Mouse (Mus musculus) heart, embryonic 11.5 days (tissue): ENCODE measurements at regions not wholly inside any gene's neighbourhood (a gene's known extent, or its start where the extent isn't known, plus 50 kb on each side); places are given as distances from the start of the nearest gene placed in this dataset.

ENCODE experiments used
- ATAC-seq: fragments of 200-750 bp; cut with Nextera tagmentation; replicated peaks from 2 replicates; pipeline ENCODE4 v1.8.0; 2017; ENCODE audit warnings: moderate library complexity; ENCODE audit not compliant: insufficient number of reproducible peaks, low FRiP score, low TSS enrichment
- H3K27ac ChIP-seq: fragments of 300-500 bp; sonication (generic); 2 replicates; pipeline ENCODE4 v1.5.1; 2014; ENCODE audit warnings: mild to moderate bottlenecking, low read depth, low read length
- H3K27me3 ChIP-seq: fragments of 300-500 bp; sonication (generic); 2 replicates; pipeline ENCODE4 v1.6.1; 2014; ENCODE audit warnings: mild to moderate bottlenecking, low read length, mixed read lengths; ENCODE audit not compliant: control insufficient read depth, insufficient read depth
- H3K36me3 ChIP-seq: fragments of 300-500 bp; sonication (generic); 2 replicates; pipeline ENCODE4 v1.6.1; 2014; ENCODE audit warnings: mild to moderate bottlenecking, low read length, moderate library complexity, mixed read lengths; ENCODE audit not compliant: control insufficient read depth, insufficient read depth
- H3K4me1 ChIP-seq: fragments of 300-500 bp; sonication (generic); 2 replicates; pipeline ENCODE4 v1.6.1; 2014; ENCODE audit warnings: low read length; ENCODE audit not compliant: control insufficient read depth, insufficient read depth
- H3K4me2 ChIP-seq: fragments of 300-500 bp; sonication (generic); 2 replicates; pipeline ENCODE4 v1.6.1; 2014; ENCODE audit warnings: mild to moderate bottlenecking, moderate library complexity
- H3K4me3 ChIP-seq: fragments of 300-500 bp; sonication (generic); 2 replicates; pipeline ENCODE4 v1.5.1; 2014; ENCODE audit warnings: low read depth, low read length
- H3K9ac ChIP-seq: fragments of 300-500 bp; sonication (generic); 2 replicates; pipeline ENCODE4 v1.6.1; 2014; ENCODE audit warnings: mild to moderate bottlenecking, low read depth, low read length, moderate library complexity
- H3K9me3 ChIP-seq: fragments of 300-500 bp; sonication (generic); replicated peaks from 2 replicates; pipeline ENCODE4 v1.6.1; 2016; ENCODE audit warnings: low read length; ENCODE audit not compliant: control insufficient read depth
- WGBS: fragments of 180-500 bp; shearing (Covaris S2); extraction: QIAGEN DNeasy Blood & Tissue Kit; methylation state at CpG from one replicate; pipeline ENCODE4 v1.1.7; 2014; ENCODE audit not compliant: insufficient replicate concordance; 5-methylcytosine and 5-hydroxymethylcytosine counted together

GRCm38 (mm10) chrX:135080380-135081158 is 71.6 kb upstream of the Zmat1 start:
- H3K4me3 ChIP-seq, result no peak overlapping the region
- 68% methylated on average over 2 of the region's 2 CpGs for WGBS

GRCm38 (mm10) chrX:135079388-135079787 is 70.4 kb upstream of the Zmat1 start:
- no peak overlapping the region for H3K27ac ChIP-seq
- H3K4me2 ChIP-seq, result no peak overlapping the region
- H3K4me1 ChIP-seq, result no peaks in the 10 kb centered on the region
- 60% methylated on average over 2 of the region's 2 CpGs for WGBS
- no peak overlapping the region for H3K9ac ChIP-seq
- ATAC-seq, result no peak
- H3K4me3 ChIP-seq, result no peak overlapping the region
- no peaks in the 10 kb centered on the region; the same call in 1 of the 2 replicates for H3K27me3 ChIP-seq
- H3K36me3 ChIP-seq, result no peaks in the 10 kb centered on the region
- H3K9me3 ChIP-seq, result no peaks in the 10 kb centered on the region

More at GRCm38 (mm10) chrX:135080380-135081158, 71.6 kb upstream of the Zmat1 start:
- Histone ChIP-seq H3K9me3 (no peaks in the 10 kb centered on the region), H3K27ac (no peak overlapping the region), H3K9ac (no peak overlapping the region), H3K27me3 (no peaks in the 10 kb centered on the region; the same call in 1 of the 2 replicates), H3K4me2 (no peak overlapping the region), H3K36me3 (no peaks in the 10 kb centered on the region), H3K4me1 (no peaks in the 10 kb centered on the region)
- ATAC-seq, result no peak

GRCm38 (mm10) chrX:135075903-135076302 is 66.9 kb upstream of the Zmat1 start:
- H3K36me3 ChIP-seq, result no peaks in the 10 kb centered on the region
- ATAC-seq, result no peak
- no peaks in the 10 kb centered on the region for H3K4me1 ChIP-seq
- no peaks in the 10 kb centered on the region for H3K9me3 ChIP-seq
- H3K9ac ChIP-seq, result no peak overlapping the region
- no peak overlapping the region for H3K4me2 ChIP-seq
- 78% methylated on average over 2 of the region's 2 CpGs for WGBS
- no peak overlapping the region for H3K27ac ChIP-seq
- no peak overlapping the region for H3K4me3 ChIP-seq
- no peaks in the 10 kb centered on the region; the same call in 1 of the 2 replicates for H3K27me3 ChIP-seq

- H3K9me3 ChIP-seq, result no peaks in the 10 kb centered on the region
- H3K27me3 ChIP-seq, result no peaks in the 10 kb centered on the region
- no peak for ATAC-seq
- no peak overlapping the region for H3K4me2 ChIP-seq
- H3K36me3 ChIP-seq, result no peaks in the 10 kb centered on the region
- H3K27ac ChIP-seq, result no peak overlapping the region
- H3K4me3 ChIP-seq, result no peak overlapping the region
- no peak overlapping the region for H3K9ac ChIP-seq
- H3K4me1 ChIP-seq, result no peaks in the 10 kb centered on the region
- whole genome bisulfite sequencing, result 29% methylated on average over 1 of the region's 1 CpGs
These were observed 60.4 kb upstream of the Zmat1 start for GRCm38 (mm10) chrX:135069448-135069847.

GRCm38 (mm10) chrX:135060184-135060583 is 51.2 kb upstream of the Zmat1 start:
- Histone ChIP-seq H3K4me2 (no peak overlapping the region), H3K4me1 (no peaks in the 10 kb centered on the region), H3K9ac (no peak overlapping the region), H3K9me3 (no peaks in the 10 kb centered on the region), H3K27ac (no peak overlapping the region), H3K27me3 (peaks cover 5% of the 10 kb centered on the region; the same call in 1 of the 2 replicates), H3K36me3 (no peaks in the 10 kb centered on the region), H3K4me3 (no peak overlapping the region)
- no peak for ATAC-seq
- WGBS, result 73% methylated on average over 3 of the region's 3 CpGs

- Histone ChIP-seq H3K4me1 (no peaks in the 10 kb centered on the region), H3K27ac (no peak overlapping the region), H3K4me3 (no peak overlapping the region), H3K9ac (no peak overlapping the region), H3K36me3 (no peaks in the 10 kb centered on the region), H3K27me3 (peaks cover 6% of the 10 kb centered on the region), H3K9me3 (no peaks in the 10 kb centered on the region), H3K4me2 (no peak overlapping the region)
- 54% methylated on average over 3 of the region's 3 CpGs for WGBS
- ATAC-seq, result no peak
These were observed 49.9 kb upstream of the Zmat1 start for GRCm38 (mm10) chrX:135058949-135059348.
